Mouse (Mus musculus) forebrain, embryonic 12.5 days (tissue): Measurements from ENCODE around the gene Cox14. TPM values are rescaled to one million over a fixed set of nuclear protein-coding genes. Genes with fewer than 3 reads are reported as not detected.
"Not testable (repeated sequence)": the region's sequence is repeated elsewhere in the genome, so short reads cannot be mapped to it uniquely, and the experiment has no call there.

ENCODE experiments used
- ATAC-seq: fragments of 200-750 bp; cut with Nextera tagmentation; 2 replicates; pipeline ENCODE4 v1.8.0; 2017; ENCODE audit warnings: moderate TSS enrichment; ENCODE audit not compliant: low FRiP score
- H3K27ac ChIP-seq: fragments of 300-500 bp; sonication (generic); 2 replicates; pipeline ENCODE4 v1.5.1; 2016; ENCODE audit warnings: mild to moderate bottlenecking
- H3K27me3 ChIP-seq: fragments of 300-500 bp; sonication (generic); 2 replicates; pipeline ENCODE4 v1.6.1; 2016; ENCODE audit warnings: mild to moderate bottlenecking
- H3K36me3 ChIP-seq: fragments of 300-500 bp; sonication (generic); replicated peaks from 2 replicates; pipeline ENCODE4 v1.6.1; 2016; ENCODE audit warnings: mild to moderate bottlenecking
- H3K4me1 ChIP-seq: fragments of 300-500 bp; sonication (generic); 2 replicates; pipeline ENCODE4 v1.6.1; 2016
- H3K4me2 ChIP-seq: fragments of 300-500 bp; sonication (generic); 2 replicates; pipeline ENCODE4 v1.6.1; 2016; ENCODE audit warnings: mild to moderate bottlenecking, moderate library complexity
- H3K4me3 ChIP-seq: fragments of 300-500 bp; sonication (generic); replicated peaks from 2 replicates; pipeline ENCODE4 v1.5.1; 2016; ENCODE audit warnings: mild to moderate bottlenecking
- H3K9ac ChIP-seq: fragments of 300-500 bp; sonication (generic); 2 replicates; pipeline ENCODE4 v1.6.1; 2016; ENCODE audit warnings: mild to moderate bottlenecking
- H3K9me3 ChIP-seq: fragments of 300-500 bp; sonication (generic); 2 replicates; pipeline ENCODE4 v1.6.1; 2016
- WGBS: fragments of 180-500 bp; shearing (Covaris S2); methylation state at CpG from one replicate; pipeline ENCODE4 v1.1.7; 2016; 5-methylcytosine and 5-hydroxymethylcytosine counted together
- polyA plus RNA-seq: library from polyadenylated mRNA; unstranded; fragments of >200 nt; fragmentation: Nextera tagmentation; extraction: Ambion mirVana; gene quantifications from 2 replicates; pipeline ENCODE4 v1.2.1, GENCODE M21; 2016

Gene Cox14
- polyA plus RNA-seq, 1 experiment from 2014 or later, result 167 TPM

DNA sequence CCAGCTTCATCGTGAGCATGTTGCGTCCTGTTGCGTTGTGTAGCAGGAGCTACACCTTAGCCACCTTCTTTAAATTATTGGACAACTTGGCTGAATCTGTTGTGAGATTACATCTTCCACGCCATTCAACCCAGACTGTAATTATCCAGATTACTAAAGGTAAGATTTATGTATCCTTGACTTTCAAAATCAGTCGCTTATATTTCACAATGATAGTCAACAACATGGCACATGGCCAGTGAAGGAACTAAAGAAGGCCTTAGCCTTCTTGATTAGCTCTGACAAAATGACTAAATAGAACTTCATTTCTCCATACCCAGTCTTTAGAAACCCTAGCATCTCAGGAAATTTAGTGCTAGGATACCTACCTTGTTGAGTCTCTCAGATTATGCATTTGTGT is 7.8 kb downstream of the Cox14 start:
- ATAC-seq, result no peak

DNA sequence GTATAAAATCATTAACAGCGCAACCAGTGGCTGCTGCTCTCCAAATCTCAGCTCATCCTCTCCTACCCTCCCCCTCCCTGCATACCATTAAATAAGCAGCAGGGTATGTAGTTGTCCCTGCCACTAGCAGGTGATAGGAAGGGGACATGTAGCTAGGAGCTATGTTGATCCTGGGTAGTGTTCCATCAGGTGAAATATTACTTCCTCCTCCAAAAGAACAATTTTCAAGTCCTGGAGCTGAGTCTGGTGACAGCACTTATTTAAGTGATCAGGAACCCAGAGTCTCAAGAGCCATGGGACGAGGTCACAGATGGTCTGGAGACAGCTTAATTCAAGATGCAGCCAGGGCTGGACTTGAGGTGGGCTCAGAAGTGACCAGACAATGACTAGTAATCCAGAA is 10.2 kb downstream of the Cox14 start:
- Histone ChIP-seq H3K27ac (no peak overlapping the region), H3K4me3 (no peak overlapping the region), H3K36me3 (peaks cover 81% of the 10 kb centered on the region), H3K9me3 (no peaks in the 10 kb centered on the region), H3K9ac (no peak overlapping the region), H3K27me3 (no peaks in the 10 kb centered on the region), H3K4me1 (no peaks in the 10 kb centered on the region), H3K4me2 (no peak overlapping the region)
- no peak for ATAC-seq
- 91% methylated on average over 2 of the region's 2 CpGs for WGBS

More for the DNA sequence above, 7.8 kb downstream of the Cox14 start:
- peaks cover 73% of the 10 kb centered on the region for H3K36me3 ChIP-seq
- WGBS, result 96% methylated on average over 5 of the region's 5 CpGs
- H3K9me3 ChIP-seq, result peaks cover 4% of the 10 kb centered on the region; the same call in 1 of the 2 replicates
- H3K4me1 ChIP-seq, result no peaks in the 10 kb centered on the region
- H3K27ac ChIP-seq, result no peak overlapping the region
- no peak overlapping the region for H3K9ac ChIP-seq
- H3K27me3 ChIP-seq, result no peaks in the 10 kb centered on the region
- no peak overlapping the region for H3K4me3 ChIP-seq
- no peak overlapping the region for H3K4me2 ChIP-seq

DNA sequence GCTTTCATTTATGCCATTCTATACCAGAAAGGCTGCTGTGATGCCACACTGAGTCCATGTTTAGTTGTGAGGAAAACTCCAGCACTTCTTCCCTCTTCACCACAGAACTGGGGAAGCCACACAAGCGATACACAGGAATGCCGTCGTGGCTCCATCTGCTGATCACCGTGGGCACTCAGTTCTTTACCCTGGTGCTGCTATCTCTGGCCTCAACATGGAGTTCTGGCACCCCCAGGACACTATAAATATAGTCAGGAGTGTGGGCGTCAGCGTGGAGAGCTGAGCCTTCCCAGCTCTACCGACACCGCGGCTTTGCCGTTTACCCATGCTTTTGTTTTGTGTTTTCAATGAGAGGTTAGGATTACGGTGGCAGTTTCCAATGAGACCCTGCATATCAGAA is 11.3 kb downstream of the Cox14 start:
- Histone ChIP-seq H3K4me2 (no peak overlapping the region), H3K36me3 (peaks cover 87% of the 10 kb centered on the region), H3K27me3 (no peaks in the 10 kb centered on the region), H3K9me3 (no peaks in the 10 kb centered on the region), H3K9ac (no peak overlapping the region), H3K27ac (no peak overlapping the region), H3K4me1 (no peaks in the 10 kb centered on the region), H3K4me3 (no peak overlapping the region)
- no peak for ATAC-seq
- 90% methylated on average over 11 of the region's 11 CpGs for WGBS

DNA sequence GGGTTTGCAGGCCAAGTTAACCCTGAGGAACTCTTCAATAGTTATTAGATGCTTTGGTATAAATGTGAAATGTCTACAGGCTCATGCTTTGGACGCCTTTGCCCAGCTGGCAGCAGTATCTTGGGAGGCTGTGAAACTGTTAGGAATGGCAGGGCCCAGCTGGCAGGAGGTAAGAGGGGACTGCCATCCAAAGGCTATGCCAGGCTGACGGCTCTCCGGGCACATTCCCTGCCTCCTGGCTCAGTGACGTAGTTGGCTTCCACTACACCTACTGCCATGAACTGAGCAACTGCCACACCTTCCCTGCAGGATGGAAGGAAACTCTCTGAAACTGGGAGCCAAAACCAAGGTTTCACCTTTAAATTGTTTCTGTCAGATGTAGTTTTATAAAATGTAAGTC is 14.8 kb downstream of the Cox14 start:
- no peak overlapping the region for H3K4me2 ChIP-seq
- H3K27me3 ChIP-seq, result no peaks in the 10 kb centered on the region
- H3K9me3 ChIP-seq, result no peaks in the 10 kb centered on the region
- H3K4me1 ChIP-seq, result no peaks in the 10 kb centered on the region
- no peak overlapping the region for H3K27ac ChIP-seq
- H3K4me3 ChIP-seq, result no peak overlapping the region
- ATAC-seq, result no peak
- peaks cover 86% of the 10 kb centered on the region for H3K36me3 ChIP-seq
- WGBS, result 94% methylated on average over 4 of the region's 4 CpGs
- no peak overlapping the region for H3K9ac ChIP-seq

DNA sequence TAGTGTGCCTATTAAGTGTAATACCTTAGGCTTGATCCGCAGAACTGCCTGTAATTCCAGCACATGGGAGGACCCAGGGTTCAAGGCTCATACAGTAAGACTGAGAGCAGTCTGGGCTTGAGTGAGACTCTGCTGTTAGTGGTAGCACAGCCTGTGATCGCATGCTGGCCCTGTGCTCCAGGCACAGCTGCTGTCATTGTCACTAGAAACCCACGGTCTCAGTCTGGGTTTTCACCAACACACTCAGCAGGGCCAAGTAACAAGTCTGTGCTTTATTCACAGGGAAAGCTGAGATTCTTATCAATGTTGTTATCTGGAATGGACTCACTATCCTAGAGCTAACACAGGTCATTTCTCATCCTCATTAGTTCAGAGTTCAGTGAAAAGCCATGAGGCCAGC is 28.8 kb downstream of the Cox14 start:
- Histone ChIP-seq H3K4me3 (no peak overlapping the region), H3K9ac (no peak overlapping the region), H3K4me2 (no peak overlapping the region), H3K4me1 (no peaks in the 10 kb centered on the region), H3K9me3 (no peaks in the 10 kb centered on the region), H3K27ac (no peak overlapping the region), H3K36me3 (peaks cover 7% of the 10 kb centered on the region; the same call in 1 of the 2 replicates), H3K27me3 (no peaks in the 10 kb centered on the region)
- no peak for ATAC-seq
- 87% methylated on average over 3 of the region's 3 CpGs for WGBS

DNA sequence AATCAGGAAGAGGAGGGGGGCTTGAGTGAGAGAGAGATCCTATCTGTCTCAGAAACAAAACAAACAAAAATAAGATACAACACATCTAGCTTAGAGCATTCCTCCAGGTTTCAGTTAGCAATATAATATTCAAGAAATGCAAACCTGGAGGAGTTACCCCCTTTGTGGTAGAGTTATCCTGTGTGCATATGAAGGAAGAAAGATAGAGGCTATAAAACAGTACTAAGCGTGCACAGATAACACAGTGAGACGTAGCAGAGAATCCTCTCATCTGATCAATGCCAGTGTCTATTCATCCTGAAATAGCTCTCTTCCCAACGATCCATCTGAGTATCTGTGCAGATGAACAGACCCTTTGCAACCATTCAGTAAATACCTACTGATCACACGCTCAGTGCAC is 42.0 kb downstream of the Cox14 start:
- 84% methylated on average over 4 of the region's 4 CpGs for WGBS
- ATAC-seq, result no peak
- H3K9ac ChIP-seq, result no peak overlapping the region
- H3K4me3 ChIP-seq, result no peak overlapping the region
- peaks cover 11% of the 10 kb centered on the region for H3K36me3 ChIP-seq
- H3K9me3 ChIP-seq, result no peaks in the 10 kb centered on the region
- H3K27me3 ChIP-seq, result no peaks in the 10 kb centered on the region
- peaks cover 18% of the 10 kb centered on the region for H3K4me1 ChIP-seq
- no peak overlapping the region for H3K4me2 ChIP-seq
- no peak overlapping the region for H3K27ac ChIP-seq

DNA sequence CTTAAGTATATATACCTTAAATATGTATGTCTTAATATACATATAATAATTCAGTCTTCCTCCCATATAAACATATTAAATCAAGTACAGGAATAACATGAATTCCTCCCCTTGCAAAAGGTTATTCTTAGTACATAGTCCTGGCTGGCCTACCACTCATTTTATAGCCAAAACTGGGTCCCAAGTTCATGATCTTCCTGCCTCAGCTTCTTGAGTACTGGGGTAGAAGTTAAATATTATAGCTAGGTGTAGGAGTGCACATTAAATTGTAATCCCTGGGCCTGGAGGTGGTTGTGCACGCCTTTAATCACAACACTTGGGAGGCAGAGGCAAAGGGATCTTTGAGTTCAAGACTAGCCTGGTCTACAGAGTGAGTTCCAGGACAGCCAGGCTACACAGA is 43.3 kb downstream of the Cox14 start:
- no peaks in the 10 kb centered on the region for H3K9me3 ChIP-seq
- 100% methylated on average over 1 of the region's 1 CpGs for WGBS
- H3K36me3 ChIP-seq, result peaks cover 11% of the 10 kb centered on the region
- no peak overlapping the region for H3K4me2 ChIP-seq
- no peak for ATAC-seq
- no peaks in the 10 kb centered on the region for H3K27me3 ChIP-seq
- H3K27ac ChIP-seq, result no peak overlapping the region
- peaks cover 25% of the 10 kb centered on the region for H3K4me1 ChIP-seq
- H3K9ac ChIP-seq, result no peak overlapping the region
- H3K4me3 ChIP-seq, result no peak overlapping the region

DNA sequence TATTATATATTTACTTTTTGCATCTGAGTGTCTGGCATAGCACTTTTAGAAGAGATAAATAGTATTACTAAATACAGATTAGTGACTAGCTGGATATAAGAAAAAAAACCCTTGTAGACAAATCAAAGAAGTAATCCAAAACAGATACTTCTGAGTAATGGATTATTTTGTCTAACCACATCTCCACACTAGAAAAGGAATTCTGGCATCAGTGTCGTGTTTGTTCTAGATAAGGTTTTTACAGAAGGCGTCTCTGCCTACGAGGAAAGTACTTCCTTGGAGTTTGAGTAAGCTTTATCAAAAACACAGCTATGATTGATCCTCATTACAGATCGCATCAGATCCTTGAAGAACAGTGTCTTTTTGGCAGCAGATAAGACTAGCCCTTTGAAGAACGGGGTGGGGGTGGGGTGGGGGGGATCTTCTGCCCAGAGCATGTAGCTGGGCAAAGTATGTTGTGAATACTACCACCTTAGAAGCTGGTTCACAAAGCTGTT is 45.6 kb downstream of the Cox14 start:
- peaks cover 25% of the 10 kb centered on the region for H3K4me1 ChIP-seq
- no peaks in the 10 kb centered on the region for H3K9me3 ChIP-seq
- no peak for ATAC-seq
- WGBS, result 38% methylated on average over 5 of the region's 5 CpGs
- H3K9ac ChIP-seq, result peak overlapping the region; percentile 84
- H3K4me2 ChIP-seq, result peak overlapping the region; percentile 74
- no peaks in the 10 kb centered on the region for H3K36me3 ChIP-seq
- peak overlapping the region; percentile 64 for H3K4me3 ChIP-seq
- H3K27ac ChIP-seq, result peak overlapping the region; percentile 94; the same call in 1 of the 2 replicates
- no peaks in the 10 kb centered on the region for H3K27me3 ChIP-seq

DNA sequence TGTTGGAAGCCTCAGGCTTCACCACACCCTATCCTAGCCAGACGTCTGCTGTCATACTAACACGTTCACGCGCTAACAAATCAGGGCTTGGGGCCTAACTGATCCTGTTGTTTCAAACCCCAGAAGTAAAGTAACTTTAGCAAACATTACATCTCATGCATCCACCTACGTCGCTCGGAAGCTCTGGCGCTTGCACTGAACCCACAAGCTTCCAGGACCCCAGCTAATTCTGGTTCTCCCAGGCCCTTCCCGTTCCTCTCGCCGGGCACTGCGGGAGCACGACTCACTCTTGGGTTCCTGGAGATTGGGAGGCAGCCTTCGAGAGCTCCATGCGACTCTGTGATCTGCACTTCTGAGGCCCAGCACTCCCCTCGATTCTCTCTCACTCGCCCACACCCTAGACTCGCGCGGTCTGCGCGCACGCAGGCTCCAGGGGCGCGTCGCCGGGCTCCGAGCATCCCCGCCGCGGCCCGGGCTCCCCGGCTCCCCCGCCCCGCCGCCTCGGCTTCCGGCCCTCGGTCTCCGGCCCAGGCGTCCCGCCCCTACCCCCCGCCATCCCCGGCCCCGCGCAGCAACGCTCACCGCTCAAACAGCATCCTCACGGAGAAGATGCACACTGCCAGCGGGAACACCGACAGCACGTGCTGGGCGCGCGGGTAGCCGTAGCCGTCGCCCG is 46.3 kb downstream of the Cox14 start:
- ATAC-seq, result peak; percentile 84
- Histone ChIP-seq H3K36me3 (no peaks in the 10 kb centered on the region), H3K4me1 (peaks cover 25% of the 10 kb centered on the region), H3K9me3 (no peaks in the 10 kb centered on the region), H3K4me3 (peak overlapping the region; percentile 64), H3K27ac (peak overlapping the region; percentile 94), H3K27me3 (no peaks in the 10 kb centered on the region), H3K4me2 (peak overlapping the region; percentile 74), H3K9ac (peak overlapping the region; percentile 84)
- WGBS, result under 1% methylated on average over 59 of the region's 59 CpGs

DNA sequence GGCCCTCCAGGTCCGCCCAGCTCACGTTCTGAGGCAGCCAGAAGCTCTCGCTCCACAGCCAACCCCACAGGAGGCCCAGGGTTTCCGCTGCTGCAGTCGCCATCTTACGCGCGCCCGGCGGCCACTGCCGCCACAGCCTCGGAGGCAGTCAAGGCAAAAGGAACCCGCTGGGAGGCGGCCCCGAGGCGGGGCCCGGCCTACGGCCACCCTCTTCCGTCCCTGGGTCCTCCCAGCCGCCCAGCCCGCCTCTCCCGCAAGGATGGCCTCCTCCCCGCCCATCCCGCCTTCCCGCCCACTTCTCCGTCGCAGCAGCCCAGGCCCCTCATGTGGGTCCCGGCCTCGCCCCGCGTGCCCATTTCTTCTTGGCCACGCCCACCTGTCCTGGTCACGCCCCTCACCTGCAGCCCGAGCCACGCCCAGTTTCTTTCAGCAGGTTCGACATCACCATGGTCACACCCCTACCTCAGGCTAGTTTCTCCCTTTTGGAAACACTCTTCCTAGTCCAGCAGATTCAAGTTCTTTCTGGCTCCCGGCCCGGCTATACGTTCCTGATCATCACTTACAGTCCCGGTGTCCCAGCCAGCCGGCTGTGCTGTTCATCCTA is 47.0 kb downstream of the Cox14 start:
- H3K4me1 ChIP-seq, result peaks cover 25% of the 10 kb centered on the region
- H3K9ac ChIP-seq, result peak overlapping the region; percentile 84
- peak; percentile 92 for ATAC-seq
- WGBS, result 0% methylated on average over 41 of the region's 41 CpGs
- no peaks in the 10 kb centered on the region for H3K27me3 ChIP-seq
- peak overlapping the region; percentile 64 for H3K4me3 ChIP-seq
- no peaks in the 10 kb centered on the region for H3K36me3 ChIP-seq
- peak overlapping the region; percentile 94 for H3K27ac ChIP-seq
- peak overlapping the region; percentile 74 for H3K4me2 ChIP-seq
- no peaks in the 10 kb centered on the region for H3K9me3 ChIP-seq

DNA sequence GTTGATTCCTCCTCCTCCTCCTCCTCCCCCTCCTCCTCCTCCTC is 47.3 kb downstream of the Cox14 start, which contains the start of gene Cers5:
TSS of gene Cers5 (minus strand) at position 5 of the 44 bp plus-strand sequence.
- H3K36me3 ChIP-seq, H3K9me3 ChIP-seq, ATAC-seq, H3K27me3 ChIP-seq: not testable (repeated sequence)
- Histone ChIP-seq H3K27ac (peak within 1 kb of the TSS; percentile 94), H3K4me2 (peak within 1 kb of the TSS; percentile 74), H3K4me3 (peak within 1 kb of the TSS; percentile 64), H3K4me1 (peaks cover 25% of the 10 kb centered on the region), H3K9ac (peak within 1 kb of the TSS; percentile 84)

DNA sequence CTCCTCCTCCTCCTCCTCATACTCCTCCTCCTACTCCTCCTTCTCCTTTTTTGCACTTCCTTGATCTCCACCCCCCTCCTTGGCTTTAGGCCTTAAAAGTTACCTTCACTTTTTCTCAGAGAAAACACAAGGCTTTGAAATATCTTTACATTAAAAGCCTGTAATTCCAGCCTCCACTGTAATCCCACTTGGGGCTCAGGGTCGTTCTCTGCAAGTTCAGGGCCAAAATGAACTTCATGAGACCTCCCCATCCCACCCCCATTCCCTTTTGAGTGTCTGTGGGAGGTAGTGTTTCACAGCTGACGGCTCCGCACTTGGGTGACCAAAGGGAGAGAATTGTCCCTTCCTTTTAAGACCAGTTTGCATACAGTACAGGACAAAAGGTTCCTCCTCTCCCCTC is 47.5 kb downstream of the Cox14 start:
- Histone ChIP-seq H3K4me1 (peaks cover 25% of the 10 kb centered on the region), H3K4me2 (peak overlapping the region; percentile 74), H3K4me3 (peak overlapping the region; percentile 64), H3K9ac (no peak overlapping the region; the same call in 1 of the 2 replicates), H3K36me3 (no peaks in the 10 kb centered on the region), H3K9me3 (no peaks in the 10 kb centered on the region), H3K27me3 (no peaks in the 10 kb centered on the region), H3K27ac (peak overlapping the region; percentile 94; the same call in 1 of the 2 replicates)
- ATAC-seq, result no peak
- WGBS, result 29% methylated on average over 3 of the region's 3 CpGs
